Mouse (Mus musculus): ENCODE data around the gene Tmem186.

DNA sequence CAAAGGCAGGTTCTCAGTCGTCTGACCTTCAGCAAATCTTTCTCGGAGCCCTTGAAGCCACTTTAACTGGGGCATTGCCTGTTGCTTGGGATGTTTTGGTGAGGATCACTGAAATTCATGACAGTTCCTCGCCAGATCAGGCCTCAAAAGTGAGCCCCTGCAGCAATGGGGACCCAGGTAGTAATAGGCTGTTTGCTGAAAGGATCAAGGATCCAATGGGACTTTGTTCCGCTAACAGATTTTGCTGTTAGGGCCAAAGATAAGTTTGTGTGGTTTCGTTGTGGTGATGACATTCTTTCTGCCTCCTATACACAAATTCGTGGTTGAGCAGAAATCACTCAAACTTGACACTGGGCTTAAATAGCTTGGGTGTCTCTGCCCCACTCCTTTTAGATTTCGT lies 619 bp upstream of the Tmem186 start:
- TF ChIP-seq CTCF (IDR thresholded peaks at IDR 0.05; ENCODE audit: low read depth): no peak
- no peak for TF ChIP-seq EP300 (IDR thresholded peaks at IDR 0.05; ENCODE audit: low read depth)

Measured in liver, postnatal 0 days (tissue).